ENCODE assay signal across 8 mouse cellular contexts in the genomic region with DNA sequence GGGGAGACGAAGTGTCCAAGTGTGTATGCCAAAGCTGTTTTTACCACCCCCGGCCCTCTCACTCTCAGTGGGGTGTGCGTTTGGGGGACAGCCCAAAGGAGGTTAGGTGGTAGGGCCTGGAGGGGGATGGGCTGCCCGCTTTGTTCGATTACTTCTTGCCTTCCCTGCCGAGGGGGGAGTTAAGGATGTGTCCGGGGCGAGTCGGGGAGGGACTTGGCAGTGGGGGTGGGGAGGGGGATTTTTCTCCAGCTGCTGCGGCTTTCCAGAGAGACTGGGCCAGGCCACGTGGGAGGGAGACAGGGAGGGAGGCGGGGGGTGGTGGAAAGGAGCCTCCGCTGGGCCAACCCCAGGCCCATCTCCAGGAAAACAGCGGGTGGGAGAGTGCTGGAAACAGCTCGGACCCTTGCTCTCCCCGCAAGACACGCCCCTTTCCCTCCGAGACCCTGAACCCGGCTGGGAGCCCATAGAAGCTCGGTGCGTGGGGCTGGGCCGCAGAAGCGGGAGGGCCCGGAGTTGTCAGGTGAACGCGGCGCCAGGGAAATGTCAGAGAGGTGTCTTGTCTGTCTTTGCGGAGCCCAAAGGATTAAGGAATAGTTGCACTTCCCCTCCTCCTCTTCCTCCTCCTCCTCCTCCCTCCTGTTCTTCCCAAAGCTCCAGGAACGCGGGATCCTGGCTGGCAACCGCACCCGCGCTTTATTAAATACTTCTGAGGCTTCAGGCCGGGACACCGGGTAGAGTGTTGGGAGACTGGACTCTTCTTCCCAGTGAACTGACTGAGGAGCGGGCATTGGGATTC. TPM values are rescaled to one million over a fixed set of nuclear protein-coding genes. Genes with fewer than 3 reads are reported as not detected.
DNase-seq lines count a peak whose midpoint lies in the region; ATAC-seq and TF ChIP-seq lines count a peak whose summit lies in the region.

No protein-coding gene starts in this region.

- ATAC-seq in megakaryocyte, adult 5-6 weeks (ENCODE audit: poor library complexity, severe bottlenecking), result no peak
- ATAC-seq in forebrain, embryonic 13.5 days, result peak; percentile 79
- peak; percentile 8; the same call in 1 of the 2 replicates for ATAC-seq in intestine, postnatal 0 days
- peak; percentile 74 for ATAC-seq in midbrain, postnatal 0 days (ENCODE audit: low FRiP score)

- peak overlapping the region; percentile 90 for H3K9ac ChIP-seq in forebrain, embryonic 13.5 days
- H3K9ac ChIP-seq in intestine, postnatal 0 days (ENCODE audit: low read depth, low read length), result peak overlapping the region; percentile 71
- H3K9ac ChIP-seq in midbrain, postnatal 0 days (replicated peaks; ENCODE audit: low read length, poor library complexity, severe bottlenecking), result peak overlapping the region; percentile 96

- H3K36me3 ChIP-seq in megakaryocyte, embryonic 14.5 days (replicated peaks; ENCODE audit: low read length), result no peaks in the 10 kb centered on the region
- H3K36me3 ChIP-seq in forebrain, embryonic 13.5 days (ENCODE audit: poor library complexity, severe bottlenecking), result no peaks in the 10 kb centered on the region
- H3K36me3 ChIP-seq in intestine, postnatal 0 days (ENCODE audit: control insufficient read depth, insufficient read depth), result no peaks in the 10 kb centered on the region
- no peaks in the 10 kb centered on the region for H3K36me3 ChIP-seq in midbrain, postnatal 0 days (ENCODE audit: insufficient read depth, low read length)

- H3K27ac ChIP-seq in forebrain, embryonic 13.5 days, result peak overlapping the region; percentile 73
- H3K27ac ChIP-seq in intestine, postnatal 0 days (ENCODE audit: low read depth, low read length), result peak overlapping the region; percentile 62
- peak overlapping the region; percentile 91 for H3K27ac ChIP-seq in midbrain, postnatal 0 days (ENCODE audit: low read depth, low read length)

- H3K4me3 ChIP-seq in megakaryocyte, embryonic 14.5 days (replicated peaks), result peak overlapping the region; percentile 90
- peak overlapping the region; percentile 84 for H3K4me3 ChIP-seq in forebrain, embryonic 13.5 days
- peak overlapping the region; percentile 68 for H3K4me3 ChIP-seq in intestine, postnatal 0 days (ENCODE audit: low read depth, low read length)
- peak overlapping the region; percentile 81 for H3K4me3 ChIP-seq in midbrain, postnatal 0 days (ENCODE audit: low read depth, low read length)

- peak overlapping the region; percentile 98 for H3K4me2 ChIP-seq in forebrain, embryonic 13.5 days
- H3K4me2 ChIP-seq in intestine, postnatal 0 days (replicated peaks; ENCODE audit: low read depth), result peak overlapping the region; percentile 100
- H3K4me2 ChIP-seq in midbrain, postnatal 0 days (ENCODE audit: low read depth, low read length, poor library complexity, severe bottlenecking), result peak overlapping the region; percentile 93

- no peak for TF ChIP-seq CTCF in intestine, postnatal 0 days (IDR thresholded peaks at IDR 0.05; ENCODE audit: low read depth)
- TF ChIP-seq CTCF in midbrain, postnatal 0 days (IDR thresholded peaks at IDR 0.05), result no peak

- H3K27me3 ChIP-seq in megakaryocyte, embryonic 14.5 days (replicated peaks), result peaks cover 79% of the 10 kb centered on the region
- no peaks in the 10 kb centered on the region for H3K27me3 ChIP-seq in forebrain, embryonic 13.5 days
- H3K27me3 ChIP-seq in intestine, postnatal 0 days (replicated peaks; ENCODE audit: control insufficient read depth, insufficient read depth, low read length), result no peaks in the 10 kb centered on the region
- no peaks in the 10 kb centered on the region for H3K27me3 ChIP-seq in midbrain, postnatal 0 days (ENCODE audit: insufficient read depth, low read length)

- 2% methylated on average over 36 of the region's 36 CpGs for WGBS in forebrain, embryonic 13.5 days
- 7% methylated on average over 36 of the region's 36 CpGs for WGBS in intestine, postnatal 0 days
- WGBS in midbrain, postnatal 0 days, result under 1% methylated on average over 32 of the region's 36 CpGs

- H3K9me3 ChIP-seq in megakaryocyte, embryonic 14.5 days, result peaks cover 22% of the 10 kb centered on the region
- 0 out of 2 replicates have a peak, but pooled peaks cover 7% of the 10 kb centered on the region for H3K9me3 ChIP-seq in forebrain, embryonic 13.5 days (replicated peaks)
- H3K9me3 ChIP-seq in intestine, postnatal 0 days (ENCODE audit: control insufficient read depth), result no peaks in the 10 kb centered on the region
- H3K9me3 ChIP-seq in midbrain, postnatal 0 days (ENCODE audit: low read length), result no peaks in the 10 kb centered on the region

- peak; percentile 39 to 52 for DNase-seq in adrenal gland, adult 18-20 months (ENCODE audit: low spot score in 2 of 2)
- no peak for DNase-seq in adrenal gland, postnatal 4 days (ENCODE audit: low spot score in 2 of 2)
- peak; percentile 86 for DNase-seq in midbrain, postnatal 0 days (ENCODE audit: low spot score)
- no peak for DNase-seq in T-cell, adult 2 months (ENCODE audit: low spot score)

- H3K4me1 ChIP-seq in megakaryocyte, embryonic 14.5 days, result peaks cover 17% of the 10 kb centered on the region
- peaks cover 28% of the 10 kb centered on the region for H3K4me1 ChIP-seq in forebrain, embryonic 13.5 days
- no peaks in the 10 kb centered on the region; the same call in 1 of the 2 replicates for H3K4me1 ChIP-seq in intestine, postnatal 0 days (replicated peaks; ENCODE audit: control insufficient read depth, insufficient read depth, low read length)
- 0 out of 2 replicates have a peak, but pooled peaks cover 6% of the 10 kb centered on the region for H3K4me1 ChIP-seq in midbrain, postnatal 0 days (ENCODE audit: insufficient read depth, low read length)

RNA-seq across cellular contexts. Expression of a gene that starts 1.3 kb away (rescaled TPM):
- 10 to 100 TPM; 21.1 to 24.1 TPM for total RNA-seq in adrenal gland, adult 18-20 months (2021)
- 10 to 100 TPM; 36.6 to 41.9 TPM for total RNA-seq in adrenal gland, postnatal 4 days (2021)
- 0.08 TPM in 1 of 2 replicates, not detected in the other for polyA plus RNA-seq in megakaryocyte, embryonic 14.5 days (2012; ENCODE audit: insufficient read depth, low replicate concordance)
- 0.05 and 0.09 TPM in 2 replicates for total RNA-seq in megakaryocyte, adult 5-6 weeks (2015)
- not detected in 2 replicates for total RNA-seq in megakaryocyte, adult 5-6 weeks (2017)
- 10.5 and 10.8 TPM in 2 replicates for polyA plus RNA-seq in forebrain, embryonic 13.5 days (2015; fragmentation: Nextera tagmentation; extraction: Ambion mirVana)
- 4.1 and 4.5 TPM in 2 replicates for polyA plus RNA-seq in intestine, postnatal 0 days (2015; fragmentation: Nextera tagmentation; extraction: Ambion mirVana)
- total RNA-seq in midbrain, postnatal 0 days (2014; rRNA removed), result 46.6 and 52.9 TPM in 2 replicates
- polyA plus RNA-seq in midbrain, postnatal 0 days (2015; fragmentation: Nextera tagmentation; extraction: Ambion mirVana), result 11.1 and 11.9 TPM in 2 replicates

RNA-seq across cellular contexts. Expression of a gene that starts 38.4 kb away (rescaled TPM):
- total RNA-seq in adrenal gland, adult 18-20 months (2021), result 1 to 10 TPM; 1.4 to 1.8 TPM
- total RNA-seq in adrenal gland, postnatal 4 days (2021), result 1 to 10 TPM; 2.2 to 3.6 TPM
- polyA plus RNA-seq in megakaryocyte, embryonic 14.5 days (2012; ENCODE audit: insufficient read depth, low replicate concordance), result not detected in 2 replicates
- total RNA-seq in megakaryocyte, adult 5-6 weeks (2015), result not detected in 2 replicates
- not detected in 2 replicates for total RNA-seq in megakaryocyte, adult 5-6 weeks (2017)
- polyA plus RNA-seq in forebrain, embryonic 13.5 days (2015; fragmentation: Nextera tagmentation; extraction: Ambion mirVana), result 13.2 and 16.0 TPM in 2 replicates
- 0.22 TPM in 2 replicates for polyA plus RNA-seq in intestine, postnatal 0 days (2015; fragmentation: Nextera tagmentation; extraction: Ambion mirVana)
- total RNA-seq in midbrain, postnatal 0 days (2014; rRNA removed), result 5.3 and 7.7 TPM in 2 replicates
- 6.4 and 6.6 TPM in 2 replicates for polyA plus RNA-seq in midbrain, postnatal 0 days (2015; fragmentation: Nextera tagmentation; extraction: Ambion mirVana)

Comparison
In these comparisons a context has a peak if more than half of its experiments do, and no peak if none do; other contexts are left out.
1. DNase-seq: peak in adrenal gland, adult 18-20 months (2 of 2) and midbrain, postnatal 0 days (single experiment); none in adrenal gland, postnatal 4 days (0 of 2) and T-cell, adult 2 months (single experiment).
2. RNA of a gene that starts 1.3 kb away (total RNA-seq): 46.6 to 52.9 TPM in midbrain, postnatal 0 days, 36.6 to 41.9 TPM in adrenal gland, postnatal 4 days and 21.1 to 24.1 TPM in adrenal gland, adult 18-20 months; 0.05 to 0.09 TPM in megakaryocyte, adult 5-6 weeks; every median in the first group is over 10 times any median in the second.
3. Peak in every context shown above with its lines, with median percentiles within 50 percentile points of each other: H3K4me3 ChIP-seq, H3K27ac ChIP-seq, H3K4me2 ChIP-seq and H3K9ac ChIP-seq.